Mouse (Mus musculus): ENCODE results near the gene Jak3. TPM values are rescaled to one million over a fixed set of nuclear protein-coding genes. Genes with fewer than 3 reads are reported as not detected.
A peak's percentile ranks its signal among the peaks of the same experiment; 100 is the strongest.

Jak3 gene
- polyA plus RNA-seq, 1 experiment, result 68.0 TPM

DNA sequence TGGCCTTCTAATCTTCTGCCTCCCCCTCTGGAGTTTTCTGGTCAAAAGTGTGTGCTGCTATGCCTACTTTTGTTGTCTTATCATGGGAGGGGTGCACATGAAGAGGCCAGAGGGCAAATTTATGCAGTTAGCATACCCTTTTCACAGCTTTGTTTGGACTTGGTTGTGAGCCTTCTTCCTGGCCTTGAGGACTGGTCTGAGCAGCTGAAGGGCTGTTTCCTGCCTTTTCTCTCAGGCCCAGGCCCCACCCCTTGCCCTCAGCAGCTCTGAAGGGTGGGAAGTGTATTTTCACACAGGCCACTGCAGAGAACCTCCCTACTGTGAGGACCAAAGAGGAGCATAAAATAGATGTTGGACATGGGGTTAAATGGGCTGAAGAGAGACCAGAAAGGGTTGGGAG, 1.5 kb downstream of the Jak3 start:
- H3K36me3 ChIP-seq (ENCODE audit: control insufficient read depth, insufficient read depth, low read length), result no peaks in the 10 kb centered on the region
- no peak for TF ChIP-seq POLR2A (IDR thresholded peaks at IDR 0.05; ENCODE audit: control insufficient read depth, extremely low read depth, insufficient read depth, low read length, poor library complexity)
- H3K4me3 ChIP-seq (ENCODE audit: control insufficient read depth, insufficient read depth, low read length), result no peak overlapping the region
- H3K27me3 ChIP-seq (ENCODE audit: control insufficient read depth, insufficient read depth, low read length), result no peaks in the 10 kb centered on the region
- no peak overlapping the region for H3K27ac ChIP-seq (ENCODE audit: control insufficient read depth, insufficient read depth, low read length)
- peak; percentile 35 for DNase-seq
- H3K4me1 ChIP-seq (replicated peaks; ENCODE audit: control insufficient read depth, insufficient read depth, low read length), result peaks cover 23% of the 10 kb centered on the region

DNA sequence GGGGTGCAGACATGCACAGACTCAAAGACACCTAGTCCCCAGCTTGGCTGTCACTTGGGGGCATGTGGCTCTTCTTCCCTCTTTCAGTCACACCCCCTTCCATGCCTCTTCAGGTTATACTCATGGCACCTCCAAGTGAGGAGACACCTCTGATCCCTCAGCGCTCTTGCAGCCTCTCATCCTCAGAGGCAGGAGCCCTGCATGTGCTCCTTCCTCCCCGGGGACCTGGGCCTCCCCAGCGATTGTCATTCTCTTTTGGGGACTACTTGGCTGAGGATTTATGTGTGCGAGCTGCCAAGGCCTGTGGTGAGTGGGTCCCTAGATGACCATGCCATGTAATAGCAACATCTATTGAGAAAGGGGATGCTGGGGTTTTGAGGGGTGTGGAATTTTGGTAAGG, 2.1 kb downstream of the Jak3 start:
- no peak overlapping the region for H3K27ac ChIP-seq (ENCODE audit: control insufficient read depth, insufficient read depth, low read length)
- H3K27me3 ChIP-seq (ENCODE audit: control insufficient read depth, insufficient read depth, low read length), result no peaks in the 10 kb centered on the region
- no peak for DNase-seq
- peaks cover 23% of the 10 kb centered on the region for H3K4me1 ChIP-seq (replicated peaks; ENCODE audit: control insufficient read depth, insufficient read depth, low read length)
- H3K4me3 ChIP-seq (ENCODE audit: control insufficient read depth, insufficient read depth, low read length), result no peak overlapping the region
- no peak for TF ChIP-seq POLR2A (IDR thresholded peaks at IDR 0.05; ENCODE audit: control insufficient read depth, extremely low read depth, insufficient read depth, low read length, poor library complexity)
- TF ChIP-seq CTCF (IDR thresholded peaks at IDR 0.05; ENCODE audit: borderline replicate concordance, control insufficient read depth, extremely low read depth, insufficient read depth, low read length, poor library complexity), result no peak
- 79% methylated on average over 4 of the region's 4 CpGs for WGBS
- no peaks in the 10 kb centered on the region for H3K36me3 ChIP-seq (ENCODE audit: control insufficient read depth, insufficient read depth, low read length)

DNA sequence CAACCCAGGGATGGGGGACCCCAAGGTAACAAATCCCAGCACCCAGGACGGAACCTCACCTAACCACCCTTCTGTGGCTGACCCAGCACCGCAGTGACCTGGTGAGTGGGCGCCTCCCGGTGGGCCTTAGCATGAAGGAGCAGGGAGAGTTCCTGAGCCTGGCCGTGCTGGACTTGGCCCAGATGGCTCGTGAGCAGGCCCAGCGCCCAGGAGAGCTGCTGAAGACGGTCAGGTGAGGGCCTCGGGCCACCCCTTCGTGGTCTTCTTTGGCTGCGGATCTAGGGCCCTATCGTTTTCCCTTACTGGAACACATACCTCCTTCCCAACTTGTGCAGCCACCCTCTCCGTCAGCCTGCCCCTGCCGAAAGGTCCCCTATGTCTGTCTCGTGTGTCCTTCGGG, 3.0 kb downstream of the Jak3 start:
- no peak for TF ChIP-seq POLR2A (IDR thresholded peaks at IDR 0.05; ENCODE audit: control insufficient read depth, extremely low read depth, insufficient read depth, low read length, poor library complexity)
- TF ChIP-seq CTCF (IDR thresholded peaks at IDR 0.05; ENCODE audit: borderline replicate concordance, control insufficient read depth, extremely low read depth, insufficient read depth, low read length, poor library complexity), result no peak
- Histone ChIP-seq H3K36me3 (ENCODE audit: control insufficient read depth, insufficient read depth, low read length) (no peaks in the 10 kb centered on the region), H3K27ac (ENCODE audit: control insufficient read depth, insufficient read depth, low read length) (no peak overlapping the region), H3K27me3 (ENCODE audit: control insufficient read depth, insufficient read depth, low read length) (no peaks in the 10 kb centered on the region), H3K4me1 (replicated peaks; ENCODE audit: control insufficient read depth, insufficient read depth, low read length) (peaks cover 23% of the 10 kb centered on the region), H3K4me3 (ENCODE audit: control insufficient read depth, insufficient read depth, low read length) (no peak overlapping the region)
- 96% methylated on average over 16 of the region's 16 CpGs for WGBS
- no peak for DNase-seq

DNA sequence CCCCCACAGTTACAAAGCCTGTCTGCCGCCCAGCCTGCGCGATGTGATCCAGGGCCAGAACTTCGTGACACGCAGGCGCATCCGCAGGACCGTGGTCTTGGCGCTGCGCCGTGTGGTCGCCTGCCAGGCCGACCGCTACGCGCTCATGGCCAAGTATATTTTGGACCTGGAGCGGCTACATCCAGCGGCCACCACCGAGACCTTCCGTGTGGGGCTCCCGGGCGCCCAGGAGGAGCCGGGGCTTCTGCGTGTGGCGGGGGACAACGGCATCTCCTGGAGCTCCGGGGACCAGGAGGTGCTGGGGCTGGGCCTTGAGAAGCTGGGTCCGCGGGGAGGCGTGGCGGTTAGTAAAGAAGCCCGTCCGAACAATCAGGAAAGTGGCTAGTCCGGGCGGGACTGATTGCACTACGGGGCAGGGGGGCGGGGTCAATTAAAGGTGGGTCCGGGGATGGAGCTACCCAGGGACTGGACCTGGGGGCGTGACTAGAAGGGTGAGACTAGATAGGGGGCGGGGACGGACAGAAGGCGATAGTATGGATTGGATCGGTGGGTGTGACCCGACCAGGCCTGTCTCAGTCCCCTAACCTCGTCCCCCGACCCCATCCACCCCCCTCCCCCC, 3.6 kb downstream of the Jak3 start:
- no peaks in the 10 kb centered on the region for H3K36me3 ChIP-seq (ENCODE audit: control insufficient read depth, insufficient read depth, low read length)
- no peaks in the 10 kb centered on the region for H3K27me3 ChIP-seq (ENCODE audit: control insufficient read depth, insufficient read depth, low read length)
- H3K4me3 ChIP-seq (ENCODE audit: control insufficient read depth, insufficient read depth, low read length), result no peak overlapping the region
- H3K27ac ChIP-seq (ENCODE audit: control insufficient read depth, insufficient read depth, low read length), result no peak overlapping the region
- 96% methylated on average over 46 of the region's 46 CpGs for WGBS
- peaks cover 23% of the 10 kb centered on the region for H3K4me1 ChIP-seq (replicated peaks; ENCODE audit: control insufficient read depth, insufficient read depth, low read length)
- no peak for DNase-seq
- TF ChIP-seq POLR2A (IDR thresholded peaks at IDR 0.05; ENCODE audit: control insufficient read depth, extremely low read depth, insufficient read depth, low read length, poor library complexity) (no peak), CTCF (IDR thresholded peaks at IDR 0.05; ENCODE audit: borderline replicate concordance, control insufficient read depth, extremely low read depth, insufficient read depth, low read length, poor library complexity) (no peak)

DNA sequence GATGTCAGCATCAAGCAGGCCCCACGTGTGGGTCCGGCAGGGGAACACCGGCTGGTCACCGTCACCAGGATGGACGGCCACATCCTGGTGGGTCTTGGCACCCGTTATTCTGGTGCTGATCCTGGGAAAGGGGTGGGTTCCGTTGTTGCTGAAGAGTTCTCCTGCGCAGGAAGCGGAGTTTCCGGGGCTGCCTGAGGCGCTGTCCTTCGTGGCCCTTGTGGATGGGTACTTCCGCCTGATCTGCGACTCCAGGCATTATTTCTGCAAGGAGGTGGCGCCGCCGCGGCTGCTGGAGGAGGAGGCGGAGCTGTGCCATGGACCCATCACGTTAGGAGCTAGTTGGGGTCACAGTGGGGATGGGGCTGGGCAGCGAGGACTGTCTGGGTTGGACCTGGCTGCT, 4.4 kb downstream of the Jak3 start:
- Histone ChIP-seq H3K4me1 (replicated peaks; ENCODE audit: control insufficient read depth, insufficient read depth, low read length) (peaks cover 18% of the 10 kb centered on the region), H3K4me3 (ENCODE audit: control insufficient read depth, insufficient read depth, low read length) (no peak overlapping the region), H3K36me3 (ENCODE audit: control insufficient read depth, insufficient read depth, low read length) (no peaks in the 10 kb centered on the region), H3K27ac (ENCODE audit: control insufficient read depth, insufficient read depth, low read length) (no peak overlapping the region), H3K27me3 (ENCODE audit: control insufficient read depth, insufficient read depth, low read length) (no peaks in the 10 kb centered on the region)
- no peak for TF ChIP-seq POLR2A (IDR thresholded peaks at IDR 0.05; ENCODE audit: control insufficient read depth, extremely low read depth, insufficient read depth, low read length, poor library complexity)
- no peak for TF ChIP-seq CTCF (IDR thresholded peaks at IDR 0.05; ENCODE audit: borderline replicate concordance, control insufficient read depth, extremely low read depth, insufficient read depth, low read length, poor library complexity)
- DNase-seq, result no peak
- WGBS, result 96% methylated on average over 21 of the region's 21 CpGs

DNA sequence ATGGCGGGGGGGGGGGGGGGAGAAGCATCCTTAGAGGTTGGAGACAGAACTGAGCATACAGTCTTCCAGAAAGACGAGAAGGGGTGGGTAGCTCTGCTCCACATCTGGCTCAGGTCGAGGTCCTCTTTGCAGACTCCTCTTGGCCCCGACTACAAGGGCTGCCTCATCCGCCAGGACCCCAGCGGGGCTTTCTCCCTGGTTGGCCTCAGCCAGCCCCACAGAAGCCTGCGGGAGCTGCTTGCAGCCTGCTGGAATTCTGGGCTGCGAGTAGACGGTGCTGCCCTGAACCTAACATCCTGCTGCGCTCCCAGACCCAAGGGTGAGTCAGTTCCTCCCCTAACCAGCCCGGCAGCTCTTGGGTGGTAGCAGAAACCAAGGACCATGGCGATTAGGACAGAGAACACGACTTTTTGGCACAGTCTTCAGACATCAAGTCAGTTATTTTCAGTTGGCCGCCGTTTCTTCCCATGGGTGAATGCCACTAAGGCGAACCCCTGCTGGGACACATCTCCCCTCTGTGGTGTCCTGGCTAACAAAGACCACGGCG, 5.3 kb downstream of the Jak3 start:
- no peak overlapping the region for H3K4me3 ChIP-seq (ENCODE audit: control insufficient read depth, insufficient read depth, low read length)
- no peaks in the 10 kb centered on the region for H3K36me3 ChIP-seq (ENCODE audit: control insufficient read depth, insufficient read depth, low read length)
- no peak overlapping the region for H3K27ac ChIP-seq (ENCODE audit: control insufficient read depth, insufficient read depth, low read length)
- WGBS, result 91% methylated on average over 18 of the region's 18 CpGs
- H3K27me3 ChIP-seq (ENCODE audit: control insufficient read depth, insufficient read depth, low read length), result no peaks in the 10 kb centered on the region
- peaks cover 13% of the 10 kb centered on the region for H3K4me1 ChIP-seq (replicated peaks; ENCODE audit: control insufficient read depth, insufficient read depth, low read length)
- no peak for TF ChIP-seq POLR2A (IDR thresholded peaks at IDR 0.05; ENCODE audit: control insufficient read depth, extremely low read depth, insufficient read depth, low read length, poor library complexity)
- no peak for TF ChIP-seq CTCF (IDR thresholded peaks at IDR 0.05; ENCODE audit: borderline replicate concordance, control insufficient read depth, extremely low read depth, insufficient read depth, low read length, poor library complexity)
- no peak for DNase-seq

DNA sequence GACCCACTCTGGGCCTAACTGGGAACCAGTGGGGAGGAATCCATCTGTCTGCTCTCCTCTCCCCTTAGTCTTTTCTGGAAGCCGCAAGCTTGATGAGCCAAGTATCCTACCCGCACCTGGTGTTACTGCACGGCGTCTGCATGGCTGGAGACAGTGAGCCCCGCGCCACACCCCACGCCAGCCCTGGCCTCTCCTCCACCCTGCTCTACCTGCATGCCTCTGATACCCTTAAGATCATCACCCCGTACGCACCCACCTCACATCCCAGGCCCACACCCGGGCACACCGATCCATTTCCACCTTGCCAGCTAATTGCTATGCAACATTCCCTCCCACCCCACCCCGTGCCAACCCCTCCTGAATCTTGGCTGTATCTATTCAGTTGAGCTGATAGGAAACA, 6.7 kb downstream of the Jak3 start:
- Histone ChIP-seq H3K4me3 (ENCODE audit: control insufficient read depth, insufficient read depth, low read length) (no peak overlapping the region), H3K27ac (ENCODE audit: control insufficient read depth, insufficient read depth, low read length) (no peak overlapping the region), H3K36me3 (ENCODE audit: control insufficient read depth, insufficient read depth, low read length) (no peaks in the 10 kb centered on the region), H3K4me1 (replicated peaks; ENCODE audit: control insufficient read depth, insufficient read depth, low read length) (peaks cover 4% of the 10 kb centered on the region; the same call in 1 of the 2 replicates), H3K27me3 (ENCODE audit: control insufficient read depth, insufficient read depth, low read length) (no peaks in the 10 kb centered on the region)
- WGBS, result 96% methylated on average over 12 of the region's 12 CpGs
- DNase-seq, result no peak
- TF ChIP-seq CTCF (IDR thresholded peaks at IDR 0.05; ENCODE audit: borderline replicate concordance, control insufficient read depth, extremely low read depth, insufficient read depth, low read length, poor library complexity) (no peak), POLR2A (IDR thresholded peaks at IDR 0.05; ENCODE audit: control insufficient read depth, extremely low read depth, insufficient read depth, low read length, poor library complexity) (no peak)
